Mouse (Mus musculus): ENCODE measurements around the gene 1190005I06Rik. TPM values are rescaled to one million over a fixed set of nuclear protein-coding genes. Genes with fewer than 3 reads are reported as not detected.
A peak's percentile ranks its signal among the peaks of the same experiment; 100 is the strongest.

1190005I06Rik gene
- polyA plus RNA-seq, 1 experiment from 2014 or later: 2.7 TPM

- 9% methylated on average over 7 of the region's 7 CpGs for WGBS
- Histone ChIP-seq H3K9me3 (replicated peaks) (no peaks in the 10 kb centered on the region), H3K27me3 (ENCODE audit: low read depth, poor library complexity, severe bottlenecking) (no peaks in the 10 kb centered on the region; the same call in 1 of the 2 replicates), H3K4me1 (peaks cover 89% of the 10 kb centered on the region), H3K27ac (peak overlapping the region; percentile 77), H3K36me3 (peaks cover 40% of the 10 kb centered on the region), H3K4me3 (peak overlapping the region; percentile 14; the same call in 1 of the 2 replicates)
- peak; percentile 70 for DNase-seq (ENCODE audit: low spot score)
Measured at GRCm38 (mm10) chr8:120565151-120565711, 82.2 kb downstream of the 1190005I06Rik start.

- Histone ChIP-seq H3K27me3 (ENCODE audit: low read depth, poor library complexity, severe bottlenecking) (no peaks in the 10 kb centered on the region; the same call in 1 of the 2 replicates), H3K36me3 (peaks cover 30% of the 10 kb centered on the region)
- peak; percentile 63 for DNase-seq (ENCODE audit: low spot score)
Measured at GRCm38 (mm10) chr8:120563851-120564837, 83.3 kb downstream of the 1190005I06Rik start.

DNA sequence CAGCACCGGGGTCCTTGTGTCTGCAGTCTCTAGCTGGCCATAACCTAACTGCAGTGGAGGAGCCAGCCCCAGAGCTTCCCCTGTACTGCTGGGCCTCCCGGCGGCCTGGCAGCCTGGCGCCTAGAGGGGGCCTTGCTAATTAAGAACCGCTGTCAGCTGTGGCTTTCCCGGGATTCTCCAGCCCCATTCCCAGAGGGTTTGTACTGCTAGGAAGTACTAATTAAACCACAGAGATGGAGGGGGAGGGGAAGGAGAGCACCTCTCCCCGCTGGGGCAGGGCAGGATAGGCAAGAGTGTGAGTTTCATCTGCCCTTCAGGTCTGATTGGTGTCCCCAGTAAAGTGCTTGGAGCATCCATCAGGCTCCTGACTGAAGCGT lies 84.1 kb downstream of the 1190005I06Rik start:
- DNase-seq (ENCODE audit: low spot score): peak; percentile 70
- Histone ChIP-seq H3K27ac (peak overlapping the region; percentile 81), H3K4me3 (peak overlapping the region; percentile 9; the same call in 1 of the 2 replicates), H3K27me3 (ENCODE audit: low read depth, poor library complexity, severe bottlenecking) (no peaks in the 10 kb centered on the region; the same call in 1 of the 2 replicates), H3K36me3 (peaks cover 29% of the 10 kb centered on the region), H3K4me1 (peaks cover 94% of the 10 kb centered on the region), H3K9me3 (replicated peaks) (no peaks in the 10 kb centered on the region)
- WGBS: 3% methylated on average over 8 of the region's 8 CpGs

More at GRCm38 (mm10) chr8:120563851-120564837, 83.3 kb downstream of the 1190005I06Rik start:
- 31% methylated on average over 20 of the region's 20 CpGs for WGBS
- Histone ChIP-seq H3K27ac (peak overlapping the region; percentile 81), H3K4me1 (peaks cover 89% of the 10 kb centered on the region), H3K4me3 (peak overlapping the region; percentile 9; the same call in 1 of the 2 replicates), H3K9me3 (replicated peaks) (no peaks in the 10 kb centered on the region)

DNA sequence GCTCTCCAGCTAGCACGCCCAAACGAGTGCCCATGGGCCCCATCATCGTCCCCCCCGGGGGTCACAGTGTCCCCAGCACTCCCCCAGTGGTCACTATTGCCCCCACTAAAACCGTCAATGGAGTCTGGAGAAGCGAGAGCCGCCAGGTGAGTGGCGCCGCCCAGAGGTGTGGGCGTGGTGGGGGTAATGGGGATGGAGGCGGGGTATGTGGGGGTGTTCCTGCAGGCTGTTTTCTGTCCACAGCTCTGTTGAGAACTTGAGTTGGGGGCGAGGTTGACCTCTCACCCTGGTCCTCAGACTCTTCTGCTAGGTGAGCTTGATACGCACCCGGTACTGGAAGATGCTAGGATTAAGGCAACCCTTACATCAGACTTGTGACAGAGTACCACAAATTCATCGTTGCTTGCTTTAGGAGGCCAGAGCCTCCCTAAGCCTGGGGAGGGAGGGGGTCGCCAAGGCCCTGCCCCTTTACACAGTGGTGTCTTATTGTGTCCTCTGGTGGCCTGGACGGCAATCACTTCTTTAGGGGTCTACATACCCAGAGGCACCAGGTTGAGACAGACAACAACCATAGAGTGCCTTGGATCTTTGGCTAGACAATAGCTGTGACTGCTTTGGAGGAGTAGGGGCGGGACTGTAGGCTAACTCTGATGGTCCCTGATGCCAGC lies 84.6 kb downstream of the 1190005I06Rik start:
- DNase-seq (ENCODE audit: low spot score): no peak
- Histone ChIP-seq H3K4me3 (peak overlapping the region; percentile 9; the same call in 1 of the 2 replicates), H3K9me3 (replicated peaks) (no peaks in the 10 kb centered on the region), H3K27ac (peak overlapping the region; percentile 81), H3K4me1 (peaks cover 98% of the 10 kb centered on the region), H3K27me3 (ENCODE audit: low read depth, poor library complexity, severe bottlenecking) (no peaks in the 10 kb centered on the region; the same call in 1 of the 2 replicates), H3K36me3 (peaks cover 23% of the 10 kb centered on the region)
- 55% methylated on average over 18 of the region's 18 CpGs for WGBS

DNA sequence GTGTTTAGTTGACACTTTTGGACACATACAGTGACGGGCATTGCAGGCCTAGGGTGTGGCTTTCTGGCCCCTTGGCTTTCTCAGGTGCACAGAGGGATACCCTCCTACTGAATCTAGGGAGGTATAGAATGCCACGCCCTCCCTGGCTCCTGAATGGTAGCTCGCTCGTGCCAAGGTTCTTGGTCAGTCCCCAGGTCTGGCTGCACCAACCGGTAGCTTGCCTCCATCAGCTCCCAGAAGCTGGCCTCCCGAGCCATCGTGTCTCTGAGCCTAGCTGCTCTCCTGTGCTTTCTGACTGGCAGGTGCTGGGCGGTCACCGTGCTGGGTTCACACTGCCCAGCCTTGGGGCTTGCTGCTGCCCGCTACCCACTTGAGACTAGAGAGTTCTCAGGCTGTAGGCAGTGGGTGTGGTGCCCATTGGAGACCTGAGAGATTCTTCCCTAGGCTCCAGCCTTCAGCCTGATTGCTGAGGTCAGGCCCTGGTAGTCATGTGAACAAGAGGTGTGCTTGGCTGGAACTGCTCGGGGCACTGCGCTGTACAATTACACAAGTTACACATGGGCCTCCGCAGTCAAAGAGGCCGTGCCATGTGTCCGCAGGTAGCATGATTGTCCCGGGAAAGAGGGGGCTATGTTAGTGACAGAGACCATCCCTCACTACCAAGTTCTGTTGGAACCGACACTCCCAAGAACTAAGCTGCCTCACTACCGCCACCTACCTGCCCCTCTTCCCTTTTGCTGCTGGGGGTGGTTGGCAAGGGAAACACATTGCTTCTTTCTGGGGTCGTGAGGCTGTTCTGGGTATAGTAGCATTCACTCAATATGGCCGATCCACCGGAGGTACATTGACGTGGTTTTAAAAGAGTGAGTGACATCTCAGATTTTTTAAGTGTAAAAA lies 85.6 kb downstream of the 1190005I06Rik start:
- DNase-seq (ENCODE audit: low spot score): no peak
- Histone ChIP-seq H3K36me3 (peaks cover 13% of the 10 kb centered on the region), H3K9me3 (replicated peaks) (no peaks in the 10 kb centered on the region), H3K4me3 (no peak overlapping the region), H3K27me3 (ENCODE audit: low read depth, poor library complexity, severe bottlenecking) (no peaks in the 10 kb centered on the region; the same call in 1 of the 2 replicates), H3K27ac (peak overlapping the region; percentile 81), H3K4me1 (peaks cover 100% of the 10 kb centered on the region)
- WGBS: 83% methylated on average over 22 of the region's 22 CpGs

- Histone ChIP-seq H3K27ac (peak overlapping the region; percentile 74; the same call in 1 of the 2 replicates), H3K36me3 (peaks cover 16% of the 10 kb centered on the region; the same call in 1 of the 2 replicates), H3K4me3 (no peak overlapping the region), H3K27me3 (ENCODE audit: low read depth, poor library complexity, severe bottlenecking) (no peaks in the 10 kb centered on the region; the same call in 1 of the 2 replicates), H3K4me1 (peaks cover 100% of the 10 kb centered on the region), H3K9me3 (replicated peaks) (no peaks in the 10 kb centered on the region)
- DNase-seq (ENCODE audit: low spot score): no peak
- WGBS: 48% methylated on average over 5 of the region's 5 CpGs
Measured at GRCm38 (mm10) chr8:120560535-120560934, 86.9 kb downstream of the 1190005I06Rik start.

DNA sequence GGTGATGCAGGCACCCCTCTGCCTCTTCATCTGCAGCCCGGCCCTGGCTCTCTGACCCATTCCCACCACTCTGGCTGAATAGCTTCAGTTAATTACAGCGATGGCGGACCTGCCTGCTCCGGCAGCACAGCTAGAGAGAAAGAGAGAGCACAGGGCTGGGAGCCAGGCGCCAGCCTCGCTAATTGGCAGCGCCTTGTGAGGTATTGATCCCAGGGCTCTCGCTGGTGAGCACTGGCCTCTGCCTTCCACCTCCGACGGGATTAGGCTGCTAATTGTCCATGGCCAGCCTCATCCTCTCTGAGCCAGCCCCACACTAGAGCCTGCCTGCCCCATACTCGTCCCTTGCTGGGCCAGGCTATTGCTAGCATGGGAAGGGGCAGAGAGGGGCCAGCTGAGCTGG lies 87.8 kb downstream of the 1190005I06Rik start:
- peak; percentile 57 for DNase-seq (ENCODE audit: low spot score)
- 15% methylated on average over 11 of the region's 11 CpGs for WGBS
- H3K4me1 ChIP-seq: peaks cover 100% of the 10 kb centered on the region
- H3K27me3 ChIP-seq (ENCODE audit: low read depth, poor library complexity, severe bottlenecking): no peaks in the 10 kb centered on the region; the same call in 1 of the 2 replicates
- H3K4me3 ChIP-seq: peak overlapping the region; percentile 4; the same call in 1 of the 2 replicates
- H3K36me3 ChIP-seq: peaks cover 20% of the 10 kb centered on the region
- H3K27ac ChIP-seq: peak overlapping the region; percentile 74
- no peaks in the 10 kb centered on the region for H3K9me3 ChIP-seq (replicated peaks)

Other genes with a start within 250 kb of the 1190005I06Rik start
- gene Gins2, start 58.3 kb downstream of the 1190005I06Rik start, polyA plus RNA-seq (2016; fragmentation: Nextera tagmentation; extraction: Ambion mirVana): 153 and 167 TPM in 2 replicates
- 3.4 and 3.8 TPM in 2 replicates for gene Gm27021, start 20.4 kb upstream of the 1190005I06Rik start, polyA plus RNA-seq (2016; fragmentation: Nextera tagmentation; extraction: Ambion mirVana)
- gene Cox4i1, start 20.6 kb upstream of the 1190005I06Rik start, polyA plus RNA-seq (2016; fragmentation: Nextera tagmentation; extraction: Ambion mirVana): 879 and 888 TPM in 2 replicates
- gene Emc8, start 20.9 kb upstream of the 1190005I06Rik start, polyA plus RNA-seq (2016; fragmentation: Nextera tagmentation; extraction: Ambion mirVana): 372 and 439 TPM in 2 replicates
- 1.4 and 1.7 TPM in 2 replicates for gene Irf8, start 88.7 kb upstream of the 1190005I06Rik start, polyA plus RNA-seq (2016; fragmentation: Nextera tagmentation; extraction: Ambion mirVana)

All from limb, embryonic 10.5 days (tissue).